Mouse (Mus musculus): ENCODE data around the gene Trim2. TPM values are rescaled to one million over a fixed set of nuclear protein-coding genes. Genes with fewer than 3 reads are reported as not detected.

Gene Trim2
- polyA plus RNA-seq, 1 experiment from 2014 or later, result 137 TPM

DNA sequence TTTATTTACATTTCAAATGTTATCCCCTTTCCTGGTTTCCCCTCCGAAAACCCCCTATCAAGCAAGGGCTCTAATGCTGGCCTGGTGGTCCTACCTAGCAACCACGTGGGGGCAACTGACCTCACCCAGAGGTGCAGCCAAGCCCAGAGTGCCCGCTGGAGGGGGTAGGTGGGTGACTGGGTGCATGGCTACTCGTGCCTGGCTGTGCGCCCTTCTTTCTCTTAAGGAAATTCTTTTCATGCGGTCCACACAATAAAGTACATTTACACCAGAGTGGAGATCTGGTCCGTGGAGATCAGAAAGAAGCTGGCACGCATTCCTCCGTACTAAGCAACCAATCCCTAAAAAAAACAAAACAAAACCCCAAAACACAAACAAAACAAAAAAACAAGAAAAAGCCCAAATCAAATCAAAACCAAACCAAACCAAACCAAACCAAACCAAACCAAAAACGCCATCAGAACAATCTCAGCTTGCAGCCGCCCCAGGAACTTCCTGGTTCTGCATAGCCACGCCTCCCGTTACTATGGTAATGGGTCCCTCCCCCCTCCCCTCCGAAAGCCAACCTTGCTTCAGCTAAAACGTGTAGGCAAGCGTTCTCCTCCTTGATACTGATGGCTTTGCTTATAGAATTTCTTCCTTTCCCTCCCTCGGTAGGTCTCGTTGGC is 78.3 kb downstream of the Trim2 start:
- H3K4me1 ChIP-seq, result peaks cover 24% of the 10 kb centered on the region
- peak overlapping the region; percentile 44 for H3K4me3 ChIP-seq (replicated peaks)
- H3K4me2 ChIP-seq, result peak overlapping the region; percentile 83
- H3K36me3 ChIP-seq, result no peaks in the 10 kb centered on the region
- H3K9ac ChIP-seq (replicated peaks), result peak overlapping the region; percentile 45
- under 1% methylated on average over 18 of the region's 18 CpGs for WGBS
- no peaks in the 10 kb centered on the region for H3K9me3 ChIP-seq (replicated peaks)
- H3K27ac ChIP-seq (replicated peaks), result peak overlapping the region; percentile 84
- no peaks in the 10 kb centered on the region for H3K27me3 ChIP-seq (replicated peaks)
- peak; percentile 87 for ATAC-seq (ENCODE audit: low FRiP score)

GRCm38 (mm10) chr3:84227628-84228027 is 79.0 kb downstream of the Trim2 start:
- H3K27ac ChIP-seq (replicated peaks), result peak overlapping the region; percentile 56; the same call in 1 of the 2 replicates
- WGBS, result 37% methylated on average over 8 of the region's 8 CpGs
- no peaks in the 10 kb centered on the region for H3K9me3 ChIP-seq (replicated peaks)
- no peak for ATAC-seq (ENCODE audit: low FRiP score)
- no peak overlapping the region for H3K4me3 ChIP-seq (replicated peaks)
- no peaks in the 10 kb centered on the region for H3K27me3 ChIP-seq (replicated peaks)
- H3K36me3 ChIP-seq, result no peaks in the 10 kb centered on the region
- no peak overlapping the region for H3K9ac ChIP-seq (replicated peaks)
- H3K4me2 ChIP-seq, result peak overlapping the region; percentile 83; the same call in 1 of the 2 replicates
- peaks cover 24% of the 10 kb centered on the region for H3K4me1 ChIP-seq

DNA sequence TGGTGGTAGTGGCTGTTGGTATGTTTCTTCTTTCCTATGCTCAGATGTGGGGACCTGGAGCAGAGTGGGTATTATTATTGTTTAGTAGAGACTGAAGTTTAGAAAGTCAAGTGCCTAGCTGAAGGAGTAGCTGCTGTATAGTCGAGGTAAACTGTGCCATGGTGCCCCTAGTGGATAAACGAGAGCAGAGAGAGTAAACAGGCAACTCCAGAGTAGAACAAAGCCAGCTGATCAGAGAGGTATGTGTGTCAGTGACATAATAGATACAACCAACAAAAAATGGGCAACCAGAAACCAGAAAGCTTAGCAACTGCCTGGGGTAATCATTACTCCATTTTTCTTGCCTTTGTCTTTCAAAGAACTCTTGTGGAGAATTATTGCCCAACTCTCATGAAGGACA is 81.7 kb downstream of the Trim2 start:
- Histone ChIP-seq H3K27me3 (replicated peaks) (no peaks in the 10 kb centered on the region), H3K9ac (replicated peaks) (no peak overlapping the region), H3K9me3 (replicated peaks) (no peaks in the 10 kb centered on the region), H3K4me3 (replicated peaks) (no peak overlapping the region), H3K4me1 (peaks cover 24% of the 10 kb centered on the region), H3K4me2 (no peak overlapping the region), H3K27ac (replicated peaks) (no peak overlapping the region), H3K36me3 (no peaks in the 10 kb centered on the region)
- WGBS, result 24% methylated on average over 2 of the region's 2 CpGs
- no peak for ATAC-seq (ENCODE audit: low FRiP score)

- ATAC-seq (ENCODE audit: low FRiP score), result peak; percentile 89
- peak overlapping the region; percentile 78 for H3K9ac ChIP-seq (replicated peaks)
- no peaks in the 10 kb centered on the region for H3K36me3 ChIP-seq
- no peaks in the 10 kb centered on the region for H3K9me3 ChIP-seq (replicated peaks)
- peaks cover 42% of the 10 kb centered on the region for H3K4me1 ChIP-seq
- H3K27me3 ChIP-seq (replicated peaks), result no peaks in the 10 kb centered on the region
- H3K4me3 ChIP-seq (replicated peaks), result peak overlapping the region; percentile 67
- under 1% methylated on average over 11 of the region's 11 CpGs for WGBS
- peak overlapping the region; percentile 95 for H3K27ac ChIP-seq (replicated peaks)
- H3K4me2 ChIP-seq, result peak overlapping the region; percentile 70
These were observed 85.9 kb downstream of the Trim2 start for GRCm38 (mm10) chr3:84220748-84221147.

DNA sequence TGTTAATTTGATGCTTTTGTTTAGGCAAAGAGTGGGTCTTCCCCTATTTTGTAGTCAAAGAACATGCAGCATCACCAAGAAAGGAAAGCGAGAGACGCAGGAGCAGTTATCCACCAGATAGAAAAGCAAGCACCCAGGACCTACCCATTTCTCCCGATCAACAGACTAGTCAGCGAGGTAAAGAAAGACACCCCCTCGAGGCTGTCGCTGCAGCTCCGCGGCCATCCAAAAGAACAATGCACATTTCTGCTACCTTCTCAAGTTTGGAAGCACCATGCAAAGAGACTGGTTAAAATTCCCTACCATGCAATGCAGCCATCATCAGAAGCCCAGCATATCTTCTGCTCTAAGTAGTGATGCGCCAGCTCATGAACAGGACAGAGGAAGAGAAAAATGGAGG is 86.4 kb downstream of the Trim2 start:
- peak; percentile 50 for ATAC-seq (ENCODE audit: low FRiP score)
- peak overlapping the region; percentile 95 for H3K27ac ChIP-seq (replicated peaks)
- H3K4me3 ChIP-seq (replicated peaks), result peak overlapping the region; percentile 67
- peak overlapping the region; percentile 78 for H3K9ac ChIP-seq (replicated peaks)
- no peaks in the 10 kb centered on the region for H3K27me3 ChIP-seq (replicated peaks)
- 1% methylated on average over 9 of the region's 9 CpGs for WGBS
- peaks cover 46% of the 10 kb centered on the region for H3K4me1 ChIP-seq
- H3K36me3 ChIP-seq, result no peaks in the 10 kb centered on the region
- H3K9me3 ChIP-seq (replicated peaks), result no peaks in the 10 kb centered on the region
- peak overlapping the region; percentile 70 for H3K4me2 ChIP-seq

- peak overlapping the region; percentile 67 for H3K4me3 ChIP-seq (replicated peaks)
These were observed 86.9 kb downstream of the Trim2 start for GRCm38 (mm10) chr3:84219720-84220273.

GRCm38 (mm10) chr3:84219166-84219710 is 87.4 kb downstream of the Trim2 start:
- ATAC-seq (ENCODE audit: low FRiP score), result no peak

More at GRCm38 (mm10) chr3:84219720-84220273, 86.9 kb downstream of the Trim2 start:
- 1% methylated on average over 9 of the region's 9 CpGs for WGBS
- no peaks in the 10 kb centered on the region for H3K9me3 ChIP-seq (replicated peaks)
- H3K27me3 ChIP-seq (replicated peaks), result no peaks in the 10 kb centered on the region
- peaks cover 51% of the 10 kb centered on the region for H3K4me1 ChIP-seq
- H3K36me3 ChIP-seq, result no peaks in the 10 kb centered on the region
- H3K27ac ChIP-seq (replicated peaks), result peak overlapping the region; percentile 95
- ATAC-seq (ENCODE audit: low FRiP score), result no peak
- peak overlapping the region; percentile 70 for H3K4me2 ChIP-seq
- H3K9ac ChIP-seq (replicated peaks), result peak overlapping the region; percentile 78

GRCm38 (mm10) chr3:84218498-84218897 is 88.2 kb downstream of the Trim2 start:
- no peaks in the 10 kb centered on the region for H3K36me3 ChIP-seq
- H3K27ac ChIP-seq (replicated peaks), result no peak overlapping the region
- H3K9me3 ChIP-seq (replicated peaks), result no peaks in the 10 kb centered on the region
- 56% methylated on average over 2 of the region's 2 CpGs for WGBS
- no peak for ATAC-seq (ENCODE audit: low FRiP score)
- peak overlapping the region; percentile 70 for H3K4me2 ChIP-seq
- H3K9ac ChIP-seq (replicated peaks), result no peak overlapping the region
- H3K27me3 ChIP-seq (replicated peaks), result no peaks in the 10 kb centered on the region
- H3K4me1 ChIP-seq, result peaks cover 60% of the 10 kb centered on the region
- peak overlapping the region; percentile 67 for H3K4me3 ChIP-seq (replicated peaks)

More at GRCm38 (mm10) chr3:84219166-84219710, 87.4 kb downstream of the Trim2 start:
- Histone ChIP-seq H3K4me1 (peaks cover 57% of the 10 kb centered on the region), H3K9ac (replicated peaks) (peak overlapping the region; percentile 78), H3K36me3 (no peaks in the 10 kb centered on the region), H3K4me2 (peak overlapping the region; percentile 70), H3K27ac (replicated peaks) (peak overlapping the region; percentile 95), H3K27me3 (replicated peaks) (no peaks in the 10 kb centered on the region), H3K4me3 (replicated peaks) (peak overlapping the region; percentile 67), H3K9me3 (replicated peaks) (no peaks in the 10 kb centered on the region)
- WGBS, result 7% methylated on average over 2 of the region's 2 CpGs

- peak overlapping the region; percentile 70 for H3K4me2 ChIP-seq
- H3K27me3 ChIP-seq (replicated peaks), result no peaks in the 10 kb centered on the region
- H3K27ac ChIP-seq (replicated peaks), result peak overlapping the region; percentile 28; the same call in 1 of the 2 replicates
- H3K4me3 ChIP-seq (replicated peaks), result peak overlapping the region; percentile 67
- WGBS, result 23% methylated on average over 4 of the region's 4 CpGs
- H3K9ac ChIP-seq (replicated peaks), result no peak overlapping the region
- H3K9me3 ChIP-seq (replicated peaks), result no peaks in the 10 kb centered on the region
- H3K4me1 ChIP-seq, result peaks cover 64% of the 10 kb centered on the region
- ATAC-seq (ENCODE audit: low FRiP score), result no peak
- no peaks in the 10 kb centered on the region for H3K36me3 ChIP-seq
These were observed 88.7 kb downstream of the Trim2 start for GRCm38 (mm10) chr3:84217961-84218351.

DNA sequence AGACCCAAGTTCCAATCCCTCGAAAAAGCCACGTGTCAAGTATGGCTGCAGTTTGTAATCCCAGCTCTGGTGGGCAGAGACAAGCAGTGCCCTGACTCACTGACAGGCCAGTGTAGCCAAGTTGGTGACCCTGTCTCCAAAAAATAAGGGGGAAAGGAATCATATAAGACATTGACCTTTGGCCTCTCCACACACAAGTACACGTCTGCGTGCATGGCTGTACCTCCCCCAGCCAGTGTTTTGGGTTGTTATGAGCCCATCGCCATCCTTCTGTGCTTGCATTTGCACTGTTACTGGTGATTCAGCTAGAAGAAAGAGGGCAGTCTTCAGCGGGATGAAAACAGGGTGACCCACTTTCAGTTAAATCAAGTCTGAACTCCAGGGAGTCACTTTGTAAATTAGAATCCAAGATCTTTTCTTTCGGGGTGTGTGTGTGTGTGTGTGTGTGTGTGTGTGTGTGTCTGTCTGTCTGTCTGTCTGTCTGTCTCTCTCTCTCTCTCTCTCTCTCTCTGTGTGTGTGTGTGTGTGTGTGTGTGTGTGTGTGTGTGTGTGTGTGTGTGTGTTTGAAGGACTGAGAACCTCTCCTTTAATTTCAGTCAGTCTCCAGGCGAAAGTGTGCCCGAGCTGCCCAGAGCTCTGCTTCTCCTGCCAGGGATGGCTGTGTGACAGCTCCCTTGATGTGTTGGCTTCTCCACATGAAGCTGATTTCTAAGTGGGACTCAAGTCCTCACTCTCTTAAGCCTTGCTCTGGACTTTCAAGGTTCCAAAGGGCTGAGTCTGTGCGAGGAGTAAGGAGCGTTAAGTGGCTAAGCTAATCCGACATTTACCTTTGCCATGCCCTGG is 89.3 kb downstream of the Trim2 start:
- Histone ChIP-seq H3K4me1 (peaks cover 70% of the 10 kb centered on the region), H3K27ac (replicated peaks) (peak overlapping the region; percentile 49), H3K36me3 (no peaks in the 10 kb centered on the region), H3K9me3 (replicated peaks) (no peaks in the 10 kb centered on the region), H3K27me3 (replicated peaks) (no peaks in the 10 kb centered on the region), H3K4me2 (peak overlapping the region; percentile 70), H3K4me3 (replicated peaks) (peak overlapping the region; percentile 67), H3K9ac (replicated peaks) (no peak overlapping the region)
- whole genome bisulfite sequencing, result 37% methylated on average over 12 of the region's 12 CpGs
- no peak for ATAC-seq (ENCODE audit: low FRiP score)

DNA sequence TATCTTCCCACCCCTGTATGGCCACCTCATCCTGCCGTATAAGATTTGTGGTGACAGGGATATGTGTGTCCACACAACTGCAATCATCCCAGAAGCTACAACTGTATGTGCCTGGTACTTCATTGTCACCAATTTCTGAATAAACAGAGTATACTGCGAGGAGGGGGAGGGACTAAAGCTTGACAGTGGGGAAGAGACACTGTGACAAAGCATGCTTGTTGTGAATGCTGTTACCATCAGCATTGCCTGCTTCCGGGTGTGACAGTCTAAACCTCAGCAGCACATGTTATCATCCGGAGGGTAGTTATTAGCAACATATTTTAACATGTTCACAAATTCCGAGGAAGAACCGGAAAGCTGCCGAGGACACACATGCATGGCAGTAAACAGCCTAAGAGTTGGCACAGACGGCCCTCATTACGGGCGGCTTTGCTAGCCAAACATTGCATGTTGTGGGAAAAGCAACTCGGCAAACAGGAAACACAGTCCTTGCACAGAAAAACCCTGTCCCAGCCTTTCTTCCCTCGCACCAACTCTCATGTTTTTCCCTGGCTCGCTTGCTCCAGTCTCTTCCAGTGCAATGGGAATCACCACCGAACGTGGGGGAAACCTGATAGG is 90.8 kb downstream of the Trim2 start:
- peak overlapping the region; percentile 21 for H3K4me3 ChIP-seq (replicated peaks)
- ATAC-seq (ENCODE audit: low FRiP score), result no peak
- H3K27me3 ChIP-seq (replicated peaks), result no peaks in the 10 kb centered on the region
- peak overlapping the region; percentile 70 for H3K4me2 ChIP-seq
- 38% methylated on average over 15 of the region's 15 CpGs for WGBS
- H3K27ac ChIP-seq (replicated peaks), result peak overlapping the region; percentile 54
- H3K9me3 ChIP-seq (replicated peaks), result no peaks in the 10 kb centered on the region
- peaks cover 73% of the 10 kb centered on the region for H3K4me1 ChIP-seq
- H3K9ac ChIP-seq (replicated peaks), result peak overlapping the region; percentile 21; the same call in 1 of the 2 replicates
- no peaks in the 10 kb centered on the region for H3K36me3 ChIP-seq
